Mouse (Mus musculus): ENCODE results near the gene Megf6. TPM values are rescaled to one million over a fixed set of nuclear protein-coding genes. Genes with fewer than 3 reads are reported as not detected.

The Megf6 gene
- polyA plus RNA-seq, 1 experiment from 2014 or later: 12.7 TPM

- ATAC-seq (ENCODE audit: low FRiP score, low TSS enrichment): 0 out of 2 replicates have a peak, but pooled peaks have one; percentile 12
- 48% methylated on average over 3 of the region's 3 CpGs for WGBS
Observed at GRCm38 (mm10) chr4:154273000-154273399, 102.5 kb downstream of the Megf6 start.

GRCm38 (mm10) chr4:154279481-154279880, 109.0 kb downstream of the Megf6 start:
- WGBS: 41% methylated on average over 9 of the region's 9 CpGs
- Histone ChIP-seq H3K27ac (ENCODE audit: low read depth, low read length) (no peak overlapping the region), H3K4me2 (replicated peaks; ENCODE audit: low read depth, low read length) (no peak overlapping the region), H3K36me3 (ENCODE audit: control insufficient read depth, insufficient read depth, low read length) (no peaks in the 10 kb centered on the region; the same call in 1 of the 2 replicates), H3K9ac (ENCODE audit: low read depth, low read length) (no peak overlapping the region), H3K4me3 (ENCODE audit: low read length) (no peak overlapping the region), H3K27me3 (ENCODE audit: control insufficient read depth, insufficient read depth, low read length) (no peaks in the 10 kb centered on the region), H3K4me1 (ENCODE audit: control insufficient read depth, insufficient read depth, low read length) (no peaks in the 10 kb centered on the region), H3K9me3 (ENCODE audit: control insufficient read depth, low read length) (no peaks in the 10 kb centered on the region)
- ATAC-seq (ENCODE audit: low FRiP score, low TSS enrichment): 0 out of 2 replicates have a peak, but pooled peaks have one; percentile 10

More at GRCm38 (mm10) chr4:154273000-154273399, 102.5 kb downstream of the Megf6 start:
- H3K27me3 ChIP-seq (ENCODE audit: control insufficient read depth, insufficient read depth, low read length): no peaks in the 10 kb centered on the region
- no peak overlapping the region for H3K9ac ChIP-seq (ENCODE audit: low read depth, low read length)
- H3K27ac ChIP-seq (ENCODE audit: low read depth, low read length): no peak overlapping the region
- H3K9me3 ChIP-seq (ENCODE audit: control insufficient read depth, low read length): no peaks in the 10 kb centered on the region
- H3K36me3 ChIP-seq (ENCODE audit: control insufficient read depth, insufficient read depth, low read length): no peaks in the 10 kb centered on the region
- H3K4me3 ChIP-seq (ENCODE audit: low read length): no peak overlapping the region
- no peak overlapping the region for H3K4me2 ChIP-seq (replicated peaks; ENCODE audit: low read depth, low read length)
- no peaks in the 10 kb centered on the region for H3K4me1 ChIP-seq (ENCODE audit: control insufficient read depth, insufficient read depth, low read length)

- 57% methylated on average over 7 of the region's 7 CpGs for WGBS
- ATAC-seq (ENCODE audit: low FRiP score, low TSS enrichment): no peak
- Histone ChIP-seq H3K27ac (ENCODE audit: low read depth, low read length) (no peak overlapping the region), H3K27me3 (ENCODE audit: control insufficient read depth, insufficient read depth, low read length) (no peaks in the 10 kb centered on the region), H3K9ac (ENCODE audit: low read depth, low read length) (no peak overlapping the region), H3K36me3 (ENCODE audit: control insufficient read depth, insufficient read depth, low read length) (no peaks in the 10 kb centered on the region; the same call in 1 of the 2 replicates), H3K4me3 (ENCODE audit: low read length) (no peak overlapping the region), H3K4me2 (replicated peaks; ENCODE audit: low read depth, low read length) (no peak overlapping the region), H3K9me3 (ENCODE audit: control insufficient read depth, low read length) (no peaks in the 10 kb centered on the region), H3K4me1 (ENCODE audit: control insufficient read depth, insufficient read depth, low read length) (no peaks in the 10 kb centered on the region)
Observed at GRCm38 (mm10) chr4:154283671-154284070, 113.1 kb downstream of the Megf6 start.

- no peaks in the 10 kb centered on the region for H3K27me3 ChIP-seq (ENCODE audit: control insufficient read depth, insufficient read depth, low read length)
- 27% methylated on average over 4 of the region's 4 CpGs for WGBS
- no peak overlapping the region for H3K9ac ChIP-seq (ENCODE audit: low read depth, low read length)
- peaks cover 38% of the 10 kb centered on the region for H3K4me1 ChIP-seq (ENCODE audit: control insufficient read depth, insufficient read depth, low read length)
- peak; percentile 70 for ATAC-seq (ENCODE audit: low FRiP score, low TSS enrichment)
- H3K27ac ChIP-seq (ENCODE audit: low read depth, low read length): peak overlapping the region; percentile 89
- H3K9me3 ChIP-seq (ENCODE audit: control insufficient read depth, low read length): no peaks in the 10 kb centered on the region
- H3K4me2 ChIP-seq (replicated peaks; ENCODE audit: low read depth, low read length): no peak overlapping the region
- H3K36me3 ChIP-seq (ENCODE audit: control insufficient read depth, insufficient read depth, low read length): no peaks in the 10 kb centered on the region; the same call in 1 of the 2 replicates
- H3K4me3 ChIP-seq (ENCODE audit: low read length): no peak overlapping the region
Observed at GRCm38 (mm10) chr4:154293735-154294201, 123.2 kb downstream of the Megf6 start.

- H3K27me3 ChIP-seq (ENCODE audit: control insufficient read depth, insufficient read depth, low read length): no peaks in the 10 kb centered on the region; the same call in 1 of the 2 replicates
- peak overlapping the region; percentile 89 for H3K27ac ChIP-seq (ENCODE audit: low read depth, low read length)
- H3K9ac ChIP-seq (ENCODE audit: low read depth, low read length): no peak overlapping the region
- ATAC-seq (ENCODE audit: low FRiP score, low TSS enrichment): peak; percentile 75
- no peak overlapping the region for H3K4me3 ChIP-seq (ENCODE audit: low read length)
- 8% methylated on average over 8 of the region's 8 CpGs for WGBS
- peaks cover 38% of the 10 kb centered on the region for H3K4me1 ChIP-seq (ENCODE audit: control insufficient read depth, insufficient read depth, low read length)
- H3K4me2 ChIP-seq (replicated peaks; ENCODE audit: low read depth, low read length): 0 out of 2 replicates have a peak overlapping the region, but pooled peaks have one; percentile 8
- no peaks in the 10 kb centered on the region; the same call in 1 of the 2 replicates for H3K36me3 ChIP-seq (ENCODE audit: control insufficient read depth, insufficient read depth, low read length)
- no peaks in the 10 kb centered on the region for H3K9me3 ChIP-seq (ENCODE audit: control insufficient read depth, low read length)
Observed at GRCm38 (mm10) chr4:154294262-154294731, 123.8 kb downstream of the Megf6 start.

- 36% methylated on average over 9 of the region's 9 CpGs for WGBS
- ATAC-seq (ENCODE audit: low FRiP score, low TSS enrichment): 0 out of 2 replicates have a peak, but pooled peaks have one; percentile 20
- H3K36me3 ChIP-seq (ENCODE audit: control insufficient read depth, insufficient read depth, low read length): no peaks in the 10 kb centered on the region
- H3K9ac ChIP-seq (ENCODE audit: low read depth, low read length): 0 out of 2 replicates have a peak overlapping the region, but pooled peaks have one; percentile 7
- H3K9me3 ChIP-seq (ENCODE audit: control insufficient read depth, low read length): no peaks in the 10 kb centered on the region
- H3K27ac ChIP-seq (ENCODE audit: low read depth, low read length): no peak overlapping the region
- H3K27me3 ChIP-seq (ENCODE audit: control insufficient read depth, insufficient read depth, low read length): peaks cover 24% of the 10 kb centered on the region
- peak overlapping the region; percentile 9; the same call in 1 of the 2 replicates for H3K4me3 ChIP-seq (ENCODE audit: low read length)
- peak overlapping the region; percentile 27 for H3K4me2 ChIP-seq (replicated peaks; ENCODE audit: low read depth, low read length)
- H3K4me1 ChIP-seq (ENCODE audit: control insufficient read depth, insufficient read depth, low read length): peaks cover 38% of the 10 kb centered on the region
Observed at GRCm38 (mm10) chr4:154297761-154298160, 127.2 kb downstream of the Megf6 start.

GRCm38 (mm10) chr4:154299541-154300271, 129.2 kb downstream of the Megf6 start:
- Histone ChIP-seq H3K27ac (ENCODE audit: low read depth, low read length) (peak overlapping the region; percentile 14; the same call in 1 of the 2 replicates), H3K27me3 (ENCODE audit: control insufficient read depth, insufficient read depth, low read length) (peaks cover 25% of the 10 kb centered on the region), H3K4me3 (ENCODE audit: low read length) (peak overlapping the region; percentile 37), H3K9ac (ENCODE audit: low read depth, low read length) (peak overlapping the region; percentile 18; the same call in 1 of the 2 replicates), H3K36me3 (ENCODE audit: control insufficient read depth, insufficient read depth, low read length) (no peaks in the 10 kb centered on the region), H3K9me3 (ENCODE audit: control insufficient read depth, low read length) (no peaks in the 10 kb centered on the region), H3K4me1 (ENCODE audit: control insufficient read depth, insufficient read depth, low read length) (peaks cover 23% of the 10 kb centered on the region), H3K4me2 (replicated peaks; ENCODE audit: low read depth, low read length) (peak overlapping the region; percentile 44)
- ATAC-seq (ENCODE audit: low FRiP score, low TSS enrichment): peak; percentile 75
- under 1% methylated on average over 65 of the region's 66 CpGs for WGBS

GRCm38 (mm10) chr4:154301466-154301881, 130.9 kb downstream of the Megf6 start, which contains the start of gene Arhgef16:
Arhgef16 (minus strand) TSS chr4:154301676.
- Histone ChIP-seq H3K9me3 (ENCODE audit: control insufficient read depth, low read length) (no peaks in the 10 kb centered on the region), H3K27me3 (ENCODE audit: control insufficient read depth, insufficient read depth, low read length) (peaks cover 25% of the 10 kb centered on the region), H3K36me3 (ENCODE audit: control insufficient read depth, insufficient read depth, low read length) (no peaks in the 10 kb centered on the region), H3K4me1 (ENCODE audit: control insufficient read depth, insufficient read depth, low read length) (peaks cover 14% of the 10 kb centered on the region), H3K9ac (ENCODE audit: low read depth, low read length) (no peak within 1 kb of the TSS), H3K27ac (ENCODE audit: low read depth, low read length) (no peak within 1 kb of the TSS), H3K4me3 (ENCODE audit: low read length) (no peak within 1 kb of the TSS), H3K4me2 (replicated peaks; ENCODE audit: low read depth, low read length) (no peak within 1 kb of the TSS)
- WGBS: 24% methylated on average over 7 of the region's 7 CpGs
- peak; percentile 55; the same call in 1 of the 2 replicates for ATAC-seq (ENCODE audit: low FRiP score, low TSS enrichment)

GRCm38 (mm10) chr4:154309131-154309530, 138.6 kb downstream of the Megf6 start:
- Histone ChIP-seq H3K36me3 (ENCODE audit: control insufficient read depth, insufficient read depth, low read length) (no peaks in the 10 kb centered on the region), H3K4me2 (replicated peaks; ENCODE audit: low read depth, low read length) (no peak overlapping the region), H3K9me3 (ENCODE audit: control insufficient read depth, low read length) (no peaks in the 10 kb centered on the region), H3K4me1 (ENCODE audit: control insufficient read depth, insufficient read depth, low read length) (no peaks in the 10 kb centered on the region), H3K27ac (ENCODE audit: low read depth, low read length) (no peak overlapping the region), H3K9ac (ENCODE audit: low read depth, low read length) (no peak overlapping the region), H3K27me3 (ENCODE audit: control insufficient read depth, insufficient read depth, low read length) (no peaks in the 10 kb centered on the region), H3K4me3 (ENCODE audit: low read length) (no peak overlapping the region)
- no peak for ATAC-seq (ENCODE audit: low FRiP score, low TSS enrichment)
- WGBS: 81% methylated on average over 2 of the region's 2 CpGs
